Mouse (Mus musculus) heart, embryonic 11.5 days (tissue): ENCODE results near the gene Ndufa3. TPM values are rescaled to one million over a fixed set of nuclear protein-coding genes. Genes with fewer than 3 reads are reported as not detected.

Experiments used
- ATAC-seq: fragments of 200-750 bp; cut with Nextera tagmentation; replicated peaks from 2 replicates; pipeline ENCODE4 v1.8.0; 2017; ENCODE audit warnings: moderate library complexity; ENCODE audit not compliant: insufficient number of reproducible peaks, low FRiP score, low TSS enrichment
- H3K27ac ChIP-seq: fragments of 300-500 bp; sonication (generic); 2 replicates; pipeline ENCODE4 v1.5.1; 2014; ENCODE audit warnings: mild to moderate bottlenecking, low read depth, low read length
- H3K27me3 ChIP-seq: fragments of 300-500 bp; sonication (generic); 2 replicates; pipeline ENCODE4 v1.6.1; 2014; ENCODE audit warnings: mild to moderate bottlenecking, low read length, mixed read lengths; ENCODE audit not compliant: control insufficient read depth, insufficient read depth
- H3K36me3 ChIP-seq: fragments of 300-500 bp; sonication (generic); 2 replicates; pipeline ENCODE4 v1.6.1; 2014; ENCODE audit warnings: mild to moderate bottlenecking, low read length, moderate library complexity, mixed read lengths; ENCODE audit not compliant: control insufficient read depth, insufficient read depth
- H3K4me1 ChIP-seq: fragments of 300-500 bp; sonication (generic); 2 replicates; pipeline ENCODE4 v1.6.1; 2014; ENCODE audit warnings: low read length; ENCODE audit not compliant: control insufficient read depth, insufficient read depth
- H3K4me2 ChIP-seq: fragments of 300-500 bp; sonication (generic); 2 replicates; pipeline ENCODE4 v1.6.1; 2014; ENCODE audit warnings: mild to moderate bottlenecking, moderate library complexity
- H3K4me3 ChIP-seq: fragments of 300-500 bp; sonication (generic); 2 replicates; pipeline ENCODE4 v1.5.1; 2014; ENCODE audit warnings: low read depth, low read length
- H3K9ac ChIP-seq: fragments of 300-500 bp; sonication (generic); 2 replicates; pipeline ENCODE4 v1.6.1; 2014; ENCODE audit warnings: mild to moderate bottlenecking, low read depth, low read length, moderate library complexity
- H3K9me3 ChIP-seq: fragments of 300-500 bp; sonication (generic); replicated peaks from 2 replicates; pipeline ENCODE4 v1.6.1; 2016; ENCODE audit warnings: low read length; ENCODE audit not compliant: control insufficient read depth
- WGBS: fragments of 180-500 bp; shearing (Covaris S2); extraction: QIAGEN DNeasy Blood & Tissue Kit; methylation state at CpG from one replicate; pipeline ENCODE4 v1.1.7; 2014; ENCODE audit not compliant: insufficient replicate concordance; 5-methylcytosine and 5-hydroxymethylcytosine counted together
- microRNA-seq: library from miRNA; unstranded; fragments of <30 nt; microRNA quantifications from one replicate; pipeline ENCODE4, GENCODE M21; 2016; ENCODE audit warnings: borderline number of aligned reads
- polyA plus RNA-seq: library from polyadenylated mRNA; unstranded; fragments of >200 nt; fragmentation: Nextera tagmentation; extraction: Ambion mirVana; gene quantifications from 2 replicates; pipeline ENCODE4 v1.2.1, GENCODE M21; 2014

Ndufa3 gene
- polyA plus RNA-seq, 1 experiment from 2014 or later = 642 TPM

DNA sequence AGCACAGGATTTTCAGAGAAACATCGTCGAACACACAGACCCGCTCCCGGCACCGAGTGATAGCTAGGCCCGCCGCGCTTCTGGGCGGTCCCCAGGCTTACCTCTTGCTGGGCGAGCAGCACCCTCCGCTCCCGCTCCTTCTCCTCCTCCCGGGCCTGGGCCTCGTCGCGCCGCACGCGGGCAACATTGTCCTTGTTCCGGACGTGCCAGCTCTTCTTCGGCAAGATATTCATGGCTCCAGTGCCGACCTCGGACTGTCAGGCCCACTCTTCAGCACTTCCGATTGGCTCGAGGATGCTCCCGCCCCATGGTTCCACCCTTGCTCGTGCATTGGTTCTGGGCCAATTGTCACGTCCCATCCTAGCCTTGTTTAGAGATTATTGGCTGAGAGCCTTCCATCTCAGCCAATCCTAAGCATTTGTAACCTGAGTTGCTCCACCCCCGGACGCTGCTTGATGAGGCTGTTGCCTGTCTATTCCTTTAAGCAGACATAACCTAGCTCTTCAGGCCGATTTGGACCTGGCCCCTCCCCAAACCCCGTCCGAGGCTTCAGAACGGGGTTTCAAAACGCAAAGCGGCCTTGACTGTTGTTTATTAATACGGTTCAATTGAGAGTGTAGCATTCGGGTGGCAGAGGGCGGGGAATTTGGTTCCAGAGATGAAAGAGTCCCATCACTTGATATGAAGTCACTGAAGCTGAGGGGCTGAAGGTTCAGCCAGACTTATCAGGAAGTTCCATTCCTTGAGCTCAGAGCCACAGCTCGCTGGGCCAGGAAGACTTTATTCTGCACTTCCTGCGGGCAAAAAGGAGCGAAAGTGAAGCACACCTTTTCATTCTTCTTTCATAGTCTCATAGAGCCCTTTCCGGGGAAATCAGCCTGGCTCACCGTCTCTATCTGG lies 48.3 kb downstream of the Ndufa3 start, which contains the start of gene Leng1:
Leng1 (minus strand) TSS at position 626 of the 900 bp plus-strand sequence.
- Histone ChIP-seq H3K4me1 (peaks cover 20% of the 10 kb centered on the region), H3K9ac (peak within 1 kb of the TSS; percentile 93), H3K27ac (peak within 1 kb of the TSS; percentile 91), H3K27me3 (no peaks in the 10 kb centered on the region), H3K4me3 (peak within 1 kb of the TSS; percentile 76), H3K36me3 (peaks cover 14% of the 10 kb centered on the region), H3K9me3 (no peaks in the 10 kb centered on the region), H3K4me2 (peak within 1 kb of the TSS; percentile 61)
- 3% methylated on average over 45 of the region's 45 CpGs for WGBS
- ATAC-seq = peak; percentile 98

- ATAC-seq = no peak
- Histone ChIP-seq H3K27ac (peak overlapping the region; percentile 41; the same call in 1 of the 2 replicates), H3K9ac (peak overlapping the region; percentile 59; the same call in 1 of the 2 replicates), H3K4me1 (peaks cover 20% of the 10 kb centered on the region), H3K4me3 (peak overlapping the region; percentile 29), H3K27me3 (no peaks in the 10 kb centered on the region), H3K36me3 (peaks cover 5% of the 10 kb centered on the region), H3K4me2 (peak overlapping the region; percentile 53), H3K9me3 (no peaks in the 10 kb centered on the region)
- 8% methylated on average over 14 of the region's 14 CpGs for WGBS
Observed at GRCm38 (mm10) chr7:3666921-3667391, 49.8 kb downstream of the Ndufa3 start.

Small RNAs within 50 kb of the gene (microRNA-seq; reads per million reads assigned to microRNA genes)
- gene Gm25100 = not detected
- 2.6 reads per million, percentile 30 among the genes with 10 or more reads in this experiment for gene Mir3572

Other genes with a start within 250 kb of the Ndufa3 start
- 1.7 and 1.8 TPM in 2 replicates for gene Cacng8, start 226.7 kb upstream of the Ndufa3 start, polyA plus RNA-seq
- gene Cacng6, start 193.2 kb upstream of the Ndufa3 start, polyA plus RNA-seq = 18.3 and 19.0 TPM in 2 replicates
- not detected in 2 replicates for gene Tarm1, start 114.7 kb upstream of the Ndufa3 start, polyA plus RNA-seq
- gene Oscar, start 1.2 kb upstream of the Ndufa3 start, polyA plus RNA-seq = 0.21 and 0.56 TPM in 2 replicates
- gene Tfpt, start 12.6 kb downstream of the Ndufa3 start, polyA plus RNA-seq = 17.8 and 20.0 TPM in 2 replicates
- gene Prpf31, start 12.6 kb downstream of the Ndufa3 start, polyA plus RNA-seq = 67.6 and 78.3 TPM in 2 replicates
- gene Cnot3, start 27.9 kb downstream of the Ndufa3 start, polyA plus RNA-seq = 42.2 and 43.5 TPM in 2 replicates
- gene Leng1, start 48.5 kb downstream of the Ndufa3 start, polyA plus RNA-seq = 16.3 and 16.6 TPM in 2 replicates
- 5.7 and 6.2 TPM in 2 replicates for gene Tmc4, start 60.2 kb downstream of the Ndufa3 start, polyA plus RNA-seq
- 173 and 197 TPM in 2 replicates for gene Tsen34, start 75.5 kb downstream of the Ndufa3 start, polyA plus RNA-seq
- 23.9 and 30.2 TPM in 2 replicates for gene Mboat7, start 76.2 kb downstream of the Ndufa3 start, polyA plus RNA-seq
- gene Rps9, start 86.6 kb downstream of the Ndufa3 start, polyA plus RNA-seq = 925 and 966 TPM in 2 replicates
- 0.06 and 0.07 TPM in 2 replicates for gene Pirb, start 103.0 kb downstream of the Ndufa3 start, polyA plus RNA-seq
- gene Gm15448, start 208.3 kb downstream of the Ndufa3 start, polyA plus RNA-seq = not detected in 2 replicates
- gene Pira2, start 227.7 kb downstream of the Ndufa3 start, polyA plus RNA-seq = not detected in 2 replicates